Mouse (Mus musculus) retina, postnatal 1 day (tissue): ENCODE measurements at regions not wholly inside any gene's neighbourhood (a gene's known extent, or its start where the extent isn't known, plus 50 kb on each side); places are given as distances from the start of the nearest gene placed in this dataset.
"Not testable (repeated sequence)": the region's sequence is repeated elsewhere in the genome, so short reads cannot be mapped to it uniquely, and the experiment has no call there.

Experiments
- DNase-seq: peaks from one replicate; pipeline ENCODE4 v3.0.0-alpha.2; 2012

GRCm38 (mm10) chr17:10150403-10150689 lies 169.3 kb downstream of the Qk start:
- not testable (repeated sequence) for DNase-seq

GRCm38 (mm10) chr17:10149682-10150402 lies 169.8 kb downstream of the Qk start:
- no peak for DNase-seq

DNA sequence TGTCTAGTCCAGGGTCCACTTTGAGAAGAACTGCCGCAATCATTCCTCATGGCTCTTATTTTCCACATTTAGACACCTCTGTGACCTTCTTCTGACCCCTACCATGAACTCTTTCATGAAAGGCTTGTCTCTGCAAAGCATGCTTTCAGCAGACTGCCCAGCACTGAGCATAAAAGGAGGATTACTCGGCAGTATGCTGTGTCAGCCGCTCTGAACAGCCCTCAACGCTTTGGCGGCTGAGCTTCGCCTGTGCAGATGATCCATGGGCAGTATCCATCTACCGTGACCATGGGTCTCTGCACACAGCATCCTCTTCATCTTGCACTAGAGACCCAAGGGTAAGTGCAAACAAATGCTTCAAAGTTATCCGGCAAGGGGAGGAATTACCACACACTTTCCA lies 172.5 kb downstream of the Qk start:
- peak; percentile 36 for DNase-seq

DNA sequence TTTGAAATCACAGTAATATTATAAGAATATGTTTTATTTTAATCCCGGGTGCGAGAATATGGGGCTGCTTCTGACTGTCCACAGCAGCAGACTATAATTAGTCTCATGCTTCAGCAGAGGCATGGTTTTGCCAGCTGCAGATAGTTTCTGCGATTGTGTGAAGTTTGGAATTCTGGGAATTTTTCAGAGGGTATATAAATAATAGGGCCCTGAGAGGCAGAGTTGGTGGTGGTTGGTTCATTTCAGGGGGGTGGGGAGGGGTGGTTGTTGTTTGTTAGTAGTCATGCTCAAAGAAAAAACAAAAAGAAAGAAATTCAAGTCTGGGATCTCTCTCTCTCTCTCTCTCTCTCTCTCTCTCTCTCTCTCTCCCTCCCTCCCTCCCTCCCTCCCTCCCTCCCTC lies 173.1 kb downstream of the Qk start:
- no peak for DNase-seq

DNA sequence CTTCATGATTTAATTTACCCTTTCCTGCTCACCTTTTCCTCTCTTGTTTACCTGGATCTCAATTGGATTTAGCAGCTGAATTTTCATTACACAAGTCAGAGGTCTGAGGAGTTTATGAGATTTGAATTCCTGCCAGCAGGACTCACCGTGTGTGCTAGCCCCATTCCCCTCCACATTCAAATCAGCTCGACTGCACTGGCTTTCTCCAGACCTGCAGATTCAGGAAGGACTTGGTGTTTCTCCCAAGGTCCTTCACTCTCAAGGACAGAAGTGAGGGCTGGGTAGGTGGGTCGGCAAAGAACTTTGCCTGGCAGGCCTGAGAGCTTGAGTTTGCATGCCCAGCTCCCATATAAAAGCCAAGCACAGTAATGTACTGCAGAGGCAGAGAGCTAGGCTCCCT lies 180.8 kb downstream of the Qk start:
- no peak for DNase-seq

- no peak for DNase-seq
Observed at GRCm38 (mm10) chr17:10138374-10138773, 181.3 kb downstream of the Qk start.

- peak; percentile 28 for DNase-seq
Observed at GRCm38 (mm10) chr17:10135111-10135510, 184.5 kb downstream of the Qk start.

DNA sequence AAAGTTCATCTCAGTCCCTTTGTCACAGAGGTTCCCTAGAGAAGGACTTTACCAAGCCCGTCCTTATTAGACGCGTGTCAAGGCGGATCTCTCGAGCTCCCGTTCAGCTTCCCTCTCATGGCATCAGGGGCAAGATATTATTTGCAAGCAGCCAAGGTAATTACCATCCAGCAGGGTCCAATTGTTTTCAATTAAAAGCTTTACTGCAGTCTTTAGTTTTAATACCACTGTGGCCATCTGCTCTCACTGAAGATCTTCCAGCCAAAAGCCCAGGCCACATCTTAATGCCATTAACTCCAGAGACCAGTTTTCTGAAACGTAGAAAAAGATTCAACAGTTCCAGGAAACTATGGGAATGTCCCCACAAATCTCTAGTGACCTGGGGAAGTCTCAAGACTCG lies 191.1 kb downstream of the Qk start:
- DNase-seq: peak; percentile 67

DNA sequence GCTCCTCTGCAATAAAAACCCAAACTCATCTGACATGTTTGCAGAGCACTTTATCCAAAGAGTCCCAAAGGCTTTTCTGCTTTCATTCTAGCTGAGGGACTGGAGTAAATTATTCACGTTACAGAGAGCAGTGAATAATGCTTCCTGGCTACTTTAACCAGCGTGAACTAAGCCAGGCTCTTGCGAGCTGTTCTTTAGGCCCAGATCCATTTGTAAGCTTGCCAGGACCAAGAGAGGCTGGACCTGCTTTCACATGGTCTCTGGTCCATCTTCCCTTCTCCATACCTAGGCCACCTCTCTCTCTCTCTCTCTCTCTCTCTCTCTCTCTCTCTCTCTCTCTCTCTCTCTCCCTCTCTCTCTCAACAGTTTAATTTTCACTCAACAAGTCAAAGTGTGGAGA lies 197.2 kb downstream of the Qk start:
- no peak for DNase-seq

DNA sequence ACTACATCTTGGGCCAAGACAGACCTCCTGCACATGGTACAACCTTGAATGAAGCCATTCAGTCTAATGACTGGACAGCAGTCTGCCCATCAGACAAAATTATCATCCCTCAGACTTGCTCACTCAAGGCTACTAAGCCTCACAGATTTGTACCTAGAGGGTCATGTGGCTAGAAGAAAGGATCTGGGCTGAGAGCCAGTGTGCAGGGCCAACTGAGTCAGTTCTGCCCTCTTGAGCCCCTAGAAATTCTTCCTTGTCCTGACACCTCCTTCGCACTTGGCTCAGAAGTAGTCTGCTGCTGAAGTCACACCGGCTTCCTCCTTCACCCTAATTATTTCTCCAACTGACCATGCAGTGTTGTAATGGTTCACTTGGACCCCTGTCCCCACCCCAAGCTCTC lies 207.5 kb downstream of the Qk start:
- DNase-seq: no peak

DNA sequence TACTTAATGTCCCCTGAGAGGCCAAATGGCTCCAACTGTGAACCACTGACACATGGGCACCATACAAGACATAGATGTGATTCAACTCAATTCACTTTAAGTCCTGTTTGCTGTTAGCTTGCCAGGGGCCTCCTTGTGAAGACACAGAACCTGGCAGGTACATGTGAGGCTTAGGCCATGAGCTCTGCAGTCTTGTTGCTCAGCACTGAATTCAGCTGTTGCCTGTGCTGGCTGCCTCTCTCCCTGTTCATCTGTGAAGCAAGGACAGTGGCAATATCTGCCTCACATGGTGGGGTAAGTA lies 209.3 kb downstream of the Qk start:
- no peak for DNase-seq

GRCm38 (mm10) chr17:10109511-10110374 lies 209.9 kb downstream of the Qk start:
- no peak for DNase-seq

DNA sequence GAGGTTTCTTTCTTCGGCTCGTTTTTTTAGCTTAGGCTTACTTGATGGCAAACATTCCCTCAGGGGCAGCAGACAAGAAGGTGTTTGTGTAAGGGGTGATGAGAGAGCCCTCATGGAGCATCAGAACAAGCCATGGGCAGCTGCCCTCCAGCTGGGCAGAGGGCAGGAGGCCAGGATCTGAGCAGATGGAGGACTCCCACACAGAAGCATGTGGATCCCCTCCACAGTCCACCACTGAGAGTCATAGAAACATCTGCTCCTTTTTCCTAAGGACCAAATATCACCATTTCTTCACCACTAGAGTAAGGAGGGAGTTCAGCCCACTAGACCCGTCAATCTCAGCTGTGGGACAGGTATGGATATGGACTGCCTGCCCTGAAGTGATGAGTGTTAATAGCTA lies 214.4 kb downstream of the Qk start:
- no peak for DNase-seq

DNA sequence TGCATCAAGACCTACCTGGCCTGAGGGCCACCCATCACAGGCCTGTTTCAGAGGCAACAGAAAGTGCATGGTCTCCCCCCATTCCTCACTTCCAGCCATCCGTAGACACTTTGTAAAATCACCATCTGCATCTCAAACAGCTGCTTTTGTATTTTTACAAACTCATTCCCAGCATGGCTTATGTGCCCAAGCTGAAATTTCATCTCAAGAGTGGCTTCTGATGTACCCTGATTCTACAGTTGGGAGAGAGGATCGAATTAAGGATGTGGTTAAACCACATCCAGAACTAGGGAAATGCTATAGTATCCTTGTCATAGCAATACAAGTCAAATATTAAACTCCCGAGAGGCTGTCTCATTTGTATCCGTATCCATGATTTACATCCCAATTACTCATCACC lies 221.5 kb downstream of the Qk start:
- no peak for DNase-seq

DNA sequence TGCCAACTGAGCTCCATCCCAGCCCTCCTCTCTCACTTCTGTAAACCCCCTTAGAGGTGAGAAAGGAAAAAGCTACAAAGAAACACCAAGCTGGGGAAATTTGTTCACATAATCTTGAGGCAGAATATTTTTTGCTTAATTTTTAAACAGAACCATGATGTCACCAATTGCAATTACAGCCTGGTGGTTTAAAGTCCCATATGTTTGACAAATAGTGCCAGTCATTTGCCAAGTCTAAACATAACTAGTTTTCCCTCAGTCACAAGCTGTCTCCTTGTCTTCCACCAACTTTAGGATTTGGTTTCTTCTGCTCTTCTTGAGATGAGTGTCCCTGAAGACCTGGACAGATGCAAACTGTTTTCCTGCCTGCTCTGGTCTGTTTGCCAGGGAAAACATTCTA lies 222.0 kb downstream of the Qk start:
- no peak for DNase-seq

- no peak for DNase-seq
Observed at GRCm38 (mm10) chr17:10095841-10096301, 223.8 kb downstream of the Qk start.

DNA sequence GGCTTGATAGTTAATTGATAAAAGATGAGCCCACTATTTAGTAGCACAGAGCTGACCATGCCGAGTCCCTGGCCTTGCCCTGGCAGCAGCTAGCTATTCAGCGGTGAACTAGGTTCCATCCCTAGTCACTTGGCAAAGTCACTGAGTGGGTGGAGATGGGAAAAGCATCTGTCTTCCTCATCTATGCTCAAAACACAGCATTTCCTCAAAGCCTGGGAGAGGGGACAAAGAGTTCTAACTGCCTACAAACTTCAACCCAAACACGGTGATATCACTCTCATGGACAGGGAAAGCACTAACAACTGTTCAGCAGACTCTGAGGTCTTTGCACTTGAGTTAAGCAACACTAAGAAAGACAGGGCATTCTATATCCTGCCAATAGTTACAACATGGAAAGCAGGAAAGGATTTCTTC lies 225.5 kb downstream of the Qk start:
- DNase-seq: no peak

DNA sequence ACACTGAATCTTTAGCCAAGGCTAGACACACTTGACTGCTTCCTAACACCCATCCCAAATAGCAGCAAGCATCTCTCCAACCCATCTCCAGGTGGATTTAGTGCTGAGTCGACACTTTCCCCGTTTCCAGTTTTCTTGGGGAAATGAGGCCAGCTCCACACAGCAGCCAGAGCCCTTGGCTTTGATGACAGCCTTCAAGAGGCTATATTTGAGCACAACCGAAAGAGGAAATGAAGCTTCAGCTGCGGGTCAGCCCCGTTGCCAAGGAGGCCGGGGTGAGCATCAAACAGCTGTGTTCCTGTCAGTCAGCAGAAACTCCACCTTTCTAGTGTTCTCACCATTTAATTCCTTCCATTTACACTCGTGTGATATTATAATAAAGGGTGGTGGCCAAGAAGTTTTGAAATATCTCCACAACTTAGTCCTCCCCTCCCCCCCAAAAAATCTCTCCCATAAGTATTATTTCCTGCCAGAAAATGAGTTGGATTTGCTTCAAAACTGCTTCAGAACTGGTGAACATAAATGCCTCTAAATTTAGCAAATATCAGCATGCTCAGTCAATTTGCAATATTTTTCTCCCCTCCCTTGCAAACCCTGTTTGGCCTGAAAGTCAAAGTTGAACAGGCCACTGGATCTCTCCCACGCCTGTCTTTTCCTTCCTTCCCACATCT lies 226.1 kb downstream of the Qk start:
- DNase-seq: no peak

GRCm38 (mm10) chr17:10087192-10087886 lies 232.3 kb downstream of the Qk start:
- no peak for DNase-seq

- DNase-seq: no peak
Observed at GRCm38 (mm10) chr17:10086558-10086957, 233.1 kb downstream of the Qk start.

- DNase-seq: no peak
Observed at GRCm38 (mm10) chr17:10086132-10086531, 233.5 kb downstream of the Qk start.

DNA sequence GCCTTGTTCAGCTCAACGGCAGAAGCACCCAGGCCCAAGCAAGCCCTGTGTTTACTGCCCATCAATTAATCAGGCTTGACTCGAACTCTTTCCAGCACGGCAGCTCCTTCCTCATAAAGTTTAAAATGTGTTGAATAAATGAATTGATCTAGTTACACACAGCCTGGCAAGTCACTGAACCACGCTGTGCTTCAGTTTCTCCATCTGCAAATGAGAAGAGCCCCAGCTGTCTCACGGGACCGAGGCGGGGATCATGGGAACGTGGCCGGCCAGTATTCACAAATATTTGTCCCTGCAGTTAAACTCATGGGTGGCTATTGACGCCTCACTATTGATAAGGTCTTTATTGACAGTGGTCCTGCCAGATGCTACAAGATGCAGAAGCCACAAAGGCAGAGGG lies 237.9 kb downstream of the Qk start:
- DNase-seq: no peak

- DNase-seq: peak; percentile 6
Observed at GRCm38 (mm10) chr17:10079853-10080650, 239.6 kb downstream of the Qk start.
